Mouse (Mus musculus) embryo, embryonic 9.5 days (tissue): Measurements from ENCODE around the gene Muc20.

Source experiments
- DNase-seq: peaks from one replicate; pipeline ENCODE4 v3.0.0-alpha.2; 2017; ENCODE audit errors: extremely low spot score

The Muc20 gene

DNA sequence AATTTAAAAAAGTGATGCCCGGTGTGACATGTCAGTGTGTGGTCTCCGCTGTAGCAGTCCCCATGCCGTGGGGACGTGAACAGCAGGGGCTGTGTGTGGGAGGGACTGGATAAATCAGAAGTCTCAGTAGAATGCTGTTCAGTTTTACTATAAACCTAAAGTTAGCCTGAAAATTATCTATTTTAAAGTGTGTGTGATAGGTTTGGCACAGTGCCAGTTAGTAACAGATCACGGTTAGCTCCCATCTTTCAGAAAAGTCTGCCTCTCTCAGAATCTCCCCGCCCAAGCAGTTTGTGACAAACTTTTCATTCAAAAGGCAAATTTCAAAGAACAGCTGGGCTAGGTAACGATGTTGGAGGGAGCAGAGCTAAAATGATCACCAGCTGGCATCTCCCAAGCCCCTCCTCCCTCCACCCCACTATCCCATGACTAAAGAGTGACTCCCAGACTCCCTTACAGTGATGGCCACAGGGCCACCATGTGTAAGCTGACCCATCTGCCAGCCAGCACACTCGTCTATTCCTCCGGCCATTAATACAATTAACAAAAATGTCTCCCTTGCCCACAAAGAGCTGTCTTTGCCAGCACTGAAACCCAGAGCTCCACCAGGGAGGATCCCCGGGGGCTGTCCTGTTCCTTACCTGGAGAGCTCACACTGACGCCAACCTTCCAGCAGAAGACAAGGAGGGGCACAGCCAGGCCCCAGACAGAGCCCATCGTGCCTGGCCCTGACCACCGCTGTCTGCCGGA, 384 bp downstream of the Muc20 start:
- no peak for DNase-seq

DNA sequence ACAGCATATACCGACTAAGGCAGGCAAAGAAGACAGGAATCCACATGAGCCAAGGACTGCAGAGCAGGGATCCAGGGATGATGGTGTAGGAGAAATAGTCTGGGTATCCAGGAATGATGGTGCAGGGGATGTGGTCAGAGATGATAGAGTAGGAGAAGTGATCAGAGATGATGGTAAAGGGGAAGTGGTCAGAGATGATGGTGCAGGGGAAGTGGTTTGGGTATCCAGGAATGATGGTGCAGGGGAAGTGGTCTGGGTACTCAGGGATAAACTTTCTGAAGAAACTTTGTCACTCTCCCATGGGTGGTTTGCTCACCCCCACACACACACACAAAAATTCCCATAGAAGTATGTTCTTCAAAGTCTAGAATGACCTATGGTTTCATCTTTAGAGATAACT, 2.1 kb downstream of the Muc20 start:
- DNase-seq: no peak

DNA sequence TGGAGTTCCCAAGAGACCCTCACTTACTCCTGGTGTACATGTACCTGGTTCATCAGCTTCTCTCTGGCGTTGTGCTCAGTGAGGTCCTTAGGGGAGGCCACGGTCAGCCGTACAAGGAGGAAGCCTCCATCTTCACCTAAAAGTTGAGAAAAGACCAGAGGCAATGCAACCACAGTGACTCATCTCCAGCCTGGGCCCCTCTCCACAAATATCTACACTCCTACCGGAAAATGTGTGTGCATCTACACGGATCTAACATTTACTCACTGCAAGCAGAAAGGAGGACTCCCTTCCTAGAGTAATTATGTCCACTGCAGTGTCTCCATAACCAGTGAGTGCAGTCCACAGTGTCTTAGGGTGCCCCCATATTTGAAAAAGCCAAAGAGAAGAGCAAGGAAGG, 7.2 kb downstream of the Muc20 start:
- DNase-seq: no peak

DNA sequence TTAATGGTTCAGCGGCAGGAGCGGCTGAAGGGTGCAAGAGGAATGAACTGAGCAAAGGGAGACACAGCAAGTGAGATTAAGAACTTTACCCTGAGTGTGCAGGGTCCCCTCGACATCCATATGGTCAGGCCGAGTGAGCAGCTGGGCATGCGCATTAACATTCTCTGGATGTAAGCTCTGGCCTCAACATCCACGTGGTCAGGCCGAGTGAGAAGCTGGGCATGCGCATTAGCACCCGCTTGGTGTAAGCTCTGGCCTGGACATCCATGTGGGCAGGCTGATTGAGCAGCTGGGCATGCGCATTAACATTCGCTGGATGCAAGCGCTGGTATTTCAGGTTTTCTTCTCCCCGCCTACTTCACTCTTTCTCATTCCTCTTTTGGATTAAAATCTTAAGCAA, 12.4 kb downstream of the Muc20 start:
- DNase-seq: no peak

DNA sequence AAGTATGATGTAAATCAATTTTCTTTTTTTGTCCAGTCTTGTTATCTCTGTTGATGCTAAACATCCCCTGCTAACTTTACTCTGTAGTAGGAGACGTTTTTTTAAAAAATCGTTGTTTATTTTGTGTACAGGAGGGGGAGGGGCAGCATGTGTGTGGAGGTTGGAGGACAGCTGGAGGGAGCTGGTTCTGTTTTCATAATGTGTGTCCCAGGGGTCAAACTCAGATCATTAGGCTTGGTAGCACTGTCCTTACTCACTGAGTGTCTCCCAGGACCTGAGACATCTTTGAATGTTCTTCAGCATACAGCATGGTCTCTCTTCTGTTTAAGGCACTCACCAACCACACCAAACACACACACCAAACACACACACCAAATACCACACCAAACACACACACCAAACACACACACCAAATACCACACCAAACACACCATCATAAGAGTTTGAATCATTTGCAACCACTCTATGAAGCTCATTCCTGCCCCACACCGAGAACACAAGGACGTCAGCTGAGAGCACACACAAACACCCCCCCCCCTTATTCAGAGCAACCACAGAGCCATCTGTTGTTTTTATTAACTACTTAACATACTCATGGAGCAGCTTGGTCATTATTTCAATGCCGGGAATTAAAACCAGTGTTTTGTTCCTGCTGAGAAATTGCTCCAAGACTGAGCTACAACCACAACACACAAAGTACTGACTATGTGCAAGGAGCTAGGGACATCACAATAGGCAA, 13.7 kb downstream of the Muc20 start:
- DNase-seq: no peak

DNA sequence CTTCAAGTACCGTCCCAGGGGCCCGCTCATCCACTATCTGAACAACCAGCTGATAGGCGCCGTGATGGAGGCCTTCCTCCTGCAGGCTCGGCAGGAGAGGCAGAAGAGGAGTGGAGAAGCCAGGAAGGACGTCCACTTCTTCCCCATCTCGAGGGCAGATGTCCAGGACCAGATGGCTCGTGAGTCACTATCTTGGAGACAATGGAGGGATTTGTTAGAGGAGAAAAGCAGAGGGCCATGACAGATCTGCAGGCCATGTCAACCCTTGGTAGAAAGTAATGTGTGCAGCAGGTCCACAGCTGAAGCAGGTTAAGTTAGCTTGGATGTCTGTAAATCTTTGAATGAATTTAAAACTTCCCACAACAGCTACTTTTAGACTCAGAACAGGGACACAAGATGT, 18.3 kb downstream of the Muc20 start:
- no peak for DNase-seq

DNA sequence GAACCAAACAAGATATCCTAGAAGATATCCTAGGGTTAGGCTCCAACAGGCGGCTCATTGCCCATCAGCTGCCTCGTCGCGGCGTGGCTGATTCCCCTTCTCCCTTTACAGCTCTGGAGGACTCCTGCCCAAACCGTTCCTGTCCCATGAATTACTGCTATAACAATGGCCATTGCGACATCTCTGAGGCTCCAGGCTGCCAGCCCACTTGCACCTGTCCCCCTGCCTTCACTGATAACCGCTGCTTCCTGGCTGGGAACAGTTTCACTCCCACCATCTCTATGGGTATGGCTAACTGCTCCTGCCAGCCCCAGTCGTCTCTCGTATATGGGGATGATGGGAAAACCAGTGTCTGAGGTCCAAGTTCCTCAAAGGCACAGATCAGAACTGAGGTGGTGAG, 20.6 kb downstream of the Muc20 start:
- DNase-seq: no peak

DNA sequence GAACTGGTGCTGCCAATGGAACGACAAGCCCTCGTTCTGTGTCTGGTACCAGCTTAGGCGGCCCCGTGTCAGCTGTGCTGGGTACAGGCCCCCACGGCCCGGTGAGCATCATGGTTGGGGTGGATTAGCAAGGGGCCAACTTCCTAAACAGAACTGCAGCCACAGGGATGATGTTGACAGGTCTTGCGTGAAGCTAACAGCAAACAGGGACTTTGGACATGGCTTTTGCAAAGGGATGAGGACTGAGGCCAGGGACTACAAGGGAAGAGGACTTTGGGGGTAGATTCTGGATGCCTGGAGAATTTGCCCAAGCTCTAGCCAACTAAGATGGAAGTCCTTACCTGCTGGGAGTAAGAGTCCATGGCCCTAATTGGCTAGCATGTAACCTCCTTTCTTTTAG, 30.3 kb downstream of the Muc20 start:
- no peak for DNase-seq

DNA sequence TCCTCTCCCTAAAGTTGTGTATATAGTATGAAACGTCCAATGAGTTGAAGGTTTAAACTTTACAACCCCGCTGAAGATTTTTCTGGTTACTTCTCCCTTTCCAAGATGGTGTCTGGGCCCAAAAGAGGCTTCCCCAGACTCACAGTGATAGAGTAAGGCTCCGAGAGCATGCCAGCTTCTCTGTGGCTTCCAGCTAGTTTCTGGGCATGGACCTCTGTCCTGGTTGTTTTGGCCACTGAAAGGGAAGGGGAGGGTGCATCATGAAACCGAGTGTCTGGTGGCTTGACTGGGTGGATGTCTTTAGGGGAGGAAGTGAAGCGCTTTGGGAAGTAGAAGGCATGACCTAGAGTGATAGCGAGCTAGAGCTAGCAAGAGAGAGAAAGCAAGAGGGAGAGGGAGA, 32.3 kb downstream of the Muc20 start:
- DNase-seq: no peak

DNA sequence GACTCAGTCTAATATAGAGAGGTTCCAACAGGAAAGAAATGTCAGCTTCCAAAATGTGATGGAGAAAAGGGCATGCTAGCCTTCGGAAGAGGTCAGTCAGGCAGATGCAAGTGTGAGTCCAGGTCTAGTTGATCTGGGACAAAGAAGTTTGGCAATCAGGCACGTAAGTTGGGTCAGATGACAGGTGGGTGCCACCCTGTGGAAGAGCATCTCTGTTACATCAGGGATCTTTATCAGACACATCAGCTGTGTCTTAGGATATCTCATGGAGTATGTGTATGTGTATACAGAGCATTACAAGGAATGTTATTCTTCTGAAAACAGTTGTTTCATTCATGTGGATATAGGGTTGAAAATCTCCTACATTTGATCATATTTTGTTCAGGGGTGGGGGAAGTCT, 32.7 kb downstream of the Muc20 start:
- no peak for DNase-seq

DNA sequence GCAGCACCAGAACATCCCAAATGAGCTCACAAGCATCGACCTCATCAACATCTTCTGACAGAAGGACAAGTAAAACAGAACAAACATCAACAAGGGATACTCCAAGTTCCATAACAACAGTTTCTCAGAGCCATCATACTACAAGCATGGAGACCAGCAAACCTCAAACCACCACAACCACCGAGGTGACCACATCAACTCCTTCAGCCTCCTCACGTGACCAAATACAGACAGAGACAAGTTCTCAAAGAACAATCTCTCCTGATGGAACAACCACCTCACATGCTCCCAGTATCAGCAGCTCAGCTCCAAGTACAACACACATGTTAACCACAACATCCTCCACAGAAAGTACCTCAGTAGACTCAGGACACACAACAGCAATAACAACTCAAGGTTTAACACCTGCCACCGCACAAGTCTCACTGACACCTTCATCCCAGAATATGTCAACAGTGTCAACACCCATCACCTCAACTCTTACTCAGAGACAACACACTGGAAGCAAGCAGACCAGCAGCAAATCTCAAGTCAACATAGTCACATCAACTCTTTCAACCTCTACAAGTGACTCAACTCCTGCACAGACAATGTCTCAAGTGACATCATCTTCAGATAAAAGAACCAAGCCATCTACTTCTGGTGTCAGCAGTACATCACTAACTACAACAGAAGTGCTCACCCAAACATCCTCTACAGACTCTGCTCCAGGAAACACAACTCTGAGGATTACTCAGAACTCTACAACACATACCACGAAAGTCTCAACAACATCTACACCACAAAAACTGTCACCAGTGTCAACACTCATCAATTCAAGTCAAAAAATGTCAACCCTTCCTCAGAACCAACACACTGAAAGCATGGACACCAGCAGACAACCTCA, 46.8 kb downstream of the Muc20 start:
- DNase-seq: no peak

DNA sequence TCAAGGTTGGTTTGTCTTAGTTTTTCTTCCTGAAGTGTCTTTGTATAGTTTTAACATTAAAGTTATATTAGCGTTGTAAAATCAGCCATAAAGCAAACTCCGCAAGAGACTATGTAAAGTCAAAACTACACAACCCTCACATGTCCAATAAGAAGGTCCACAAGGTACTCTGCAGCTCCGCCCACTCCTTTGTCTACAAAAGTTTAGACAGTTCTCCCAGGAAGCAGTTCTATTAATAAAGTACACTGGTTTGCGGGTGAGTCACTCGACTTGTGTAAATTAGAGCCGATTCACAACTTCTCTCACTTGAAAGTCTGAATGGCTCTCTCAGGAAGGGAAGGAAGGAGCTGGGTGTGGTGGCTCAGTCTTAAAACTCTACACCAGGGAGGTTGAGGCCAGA, 51.4 kb downstream of the Muc20 start:
- DNase-seq: no peak

DNA sequence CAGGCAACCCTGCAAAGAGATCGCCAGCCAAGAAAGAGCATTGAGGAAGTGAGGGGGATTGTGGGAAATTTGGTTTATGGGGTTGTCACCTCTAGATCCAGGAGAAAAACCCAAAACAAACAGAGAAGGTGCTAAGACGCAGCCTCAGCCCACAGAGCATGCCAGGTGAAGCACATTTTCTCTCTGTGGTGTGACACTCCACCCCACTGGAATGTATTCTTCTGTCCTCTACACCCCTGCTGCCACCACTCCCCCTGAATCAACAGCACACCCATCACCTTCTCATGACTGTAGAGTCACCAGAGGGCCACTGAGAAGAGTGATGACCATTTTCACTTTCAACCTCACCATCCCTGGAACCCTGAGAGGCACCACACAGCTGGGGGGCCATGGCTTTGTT, 54.5 kb downstream of the Muc20 start:
- no peak for DNase-seq

DNA sequence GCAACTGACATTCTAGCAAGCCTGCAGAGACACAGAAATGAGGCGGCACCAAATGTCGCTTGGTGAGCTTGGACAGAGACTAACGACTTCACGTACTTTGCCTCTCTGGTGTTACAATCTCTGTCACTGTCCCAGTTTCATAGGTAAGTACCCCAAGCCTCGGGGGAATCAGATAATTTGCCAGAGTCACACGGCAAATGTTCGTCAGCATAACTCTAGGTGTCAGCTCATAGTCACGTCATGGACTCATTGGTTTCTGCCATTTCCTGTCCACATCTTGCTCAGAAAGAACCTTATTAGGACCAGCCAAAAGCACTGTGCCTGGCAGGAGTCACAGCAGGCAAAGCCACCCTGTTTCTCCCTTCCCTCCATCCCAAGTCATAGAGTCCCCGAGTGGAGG, 55.9 kb downstream of the Muc20 start:
- no peak for DNase-seq

DNA sequence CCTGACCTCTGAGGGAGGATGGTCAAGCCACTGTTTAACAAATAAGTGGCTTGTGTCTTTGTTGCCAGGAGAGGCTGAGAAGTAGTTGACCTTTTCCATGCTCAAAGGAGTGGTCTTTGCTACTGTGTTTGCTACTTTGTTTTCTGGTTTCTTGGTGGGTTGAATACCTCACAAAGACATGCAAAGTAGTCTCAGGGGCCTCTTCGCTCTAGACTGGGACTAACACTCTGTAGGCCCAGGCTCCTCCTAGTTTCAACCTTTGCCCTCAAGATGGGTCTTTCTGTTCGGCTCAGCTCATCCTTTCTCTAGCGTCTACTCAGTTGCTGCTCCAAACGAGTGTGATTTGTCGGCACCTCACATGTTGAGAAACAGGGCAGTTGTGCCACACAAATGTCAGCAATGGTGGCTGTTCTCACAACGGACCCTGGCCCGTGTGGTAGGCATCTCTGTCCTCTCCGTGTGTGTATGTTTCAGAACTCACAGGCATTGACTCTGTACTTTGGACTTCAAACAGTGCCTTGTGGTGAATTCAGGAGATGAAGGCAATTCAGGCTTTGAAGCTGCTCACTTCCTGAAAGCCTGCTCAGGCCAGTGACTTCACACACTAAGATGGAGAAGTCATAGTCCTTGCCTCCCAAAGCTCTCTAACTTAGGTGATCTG, 57.1 kb downstream of the Muc20 start:
- no peak for DNase-seq

DNA sequence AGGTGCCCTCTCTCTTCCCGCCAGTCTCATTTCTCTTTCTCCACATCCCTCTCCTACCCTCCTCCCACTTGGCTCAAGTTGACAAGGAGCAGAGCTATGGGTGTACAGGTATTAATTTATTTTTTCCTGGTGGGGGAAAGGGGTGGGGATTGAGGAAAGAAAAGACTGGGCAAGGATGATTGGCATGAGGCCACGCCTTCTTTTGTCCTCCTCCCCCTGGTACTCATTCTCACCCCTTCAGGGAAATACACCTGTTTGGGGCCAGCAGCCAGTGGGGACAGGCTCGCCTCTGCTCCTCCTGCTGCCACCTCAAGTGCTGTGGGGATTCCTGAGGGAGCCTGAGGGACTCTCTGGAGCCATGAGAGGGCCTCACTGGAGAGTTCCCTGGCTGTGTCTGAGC, 61.2 kb downstream of the Muc20 start:
- DNase-seq: no peak

DNA sequence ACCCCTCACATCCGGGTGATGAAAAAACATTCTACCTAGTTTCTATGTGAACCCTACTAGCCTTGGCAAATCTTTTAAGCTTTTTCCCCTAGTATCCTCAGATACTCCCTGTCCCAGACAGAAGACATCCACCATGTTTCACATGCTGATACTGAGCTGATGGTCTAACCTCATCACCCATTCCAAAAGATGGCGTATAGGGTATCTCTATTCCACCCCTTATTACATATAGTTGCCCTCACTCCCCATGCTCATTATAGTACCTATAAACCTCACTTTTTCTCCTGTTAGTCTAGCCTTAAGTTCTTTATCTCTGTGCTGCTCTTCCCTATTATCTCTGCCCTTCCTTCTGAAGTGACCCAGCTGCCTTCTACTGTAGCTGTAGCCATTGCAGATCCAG, 61.6 kb downstream of the Muc20 start, which contains the start of gene Muc4:
TSS of gene Muc4 (plus strand) at position 301 of the 400 bp plus-strand sequence.
- no peak for DNase-seq

DNA sequence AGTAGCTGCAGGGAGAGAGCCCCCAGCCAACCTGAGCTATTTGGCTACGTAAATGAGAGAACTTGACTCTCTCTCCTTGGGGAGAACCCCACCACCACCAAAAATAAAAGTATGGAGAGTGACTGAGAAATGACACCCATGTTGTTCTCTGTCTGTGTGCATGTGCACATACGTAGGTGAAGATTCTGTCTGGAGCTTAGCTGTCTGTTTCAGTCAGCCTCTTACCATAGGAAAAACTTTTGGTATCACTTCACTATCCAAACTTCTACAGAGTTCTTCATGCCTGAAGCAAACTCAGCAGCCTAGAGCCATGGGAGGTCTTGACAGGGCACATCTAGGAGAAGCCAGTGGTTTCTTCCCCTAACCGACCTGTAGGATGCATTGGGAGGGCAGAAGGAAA, 64.0 kb downstream of the Muc20 start:
- DNase-seq: no peak

DNA sequence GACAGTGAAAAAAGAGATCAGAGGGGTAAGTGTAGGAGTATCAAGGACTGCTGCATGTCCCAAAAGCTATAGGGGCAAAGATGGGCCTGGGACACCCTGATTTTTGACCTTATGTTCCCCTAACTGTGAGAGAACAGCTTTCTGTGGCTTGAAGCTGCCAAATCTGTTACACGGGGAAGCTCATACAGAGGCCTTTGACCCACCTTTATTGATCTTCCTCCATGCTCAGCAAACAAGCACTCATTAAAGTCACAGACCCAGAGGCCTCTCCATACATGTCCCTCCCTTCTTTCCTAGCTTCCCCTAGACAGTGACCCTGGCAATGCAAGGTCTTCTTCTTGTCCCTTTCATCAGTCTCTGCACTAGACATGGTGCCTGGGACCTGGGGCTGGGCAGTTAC, 68.5 kb downstream of the Muc20 start:
- no peak for DNase-seq

DNA sequence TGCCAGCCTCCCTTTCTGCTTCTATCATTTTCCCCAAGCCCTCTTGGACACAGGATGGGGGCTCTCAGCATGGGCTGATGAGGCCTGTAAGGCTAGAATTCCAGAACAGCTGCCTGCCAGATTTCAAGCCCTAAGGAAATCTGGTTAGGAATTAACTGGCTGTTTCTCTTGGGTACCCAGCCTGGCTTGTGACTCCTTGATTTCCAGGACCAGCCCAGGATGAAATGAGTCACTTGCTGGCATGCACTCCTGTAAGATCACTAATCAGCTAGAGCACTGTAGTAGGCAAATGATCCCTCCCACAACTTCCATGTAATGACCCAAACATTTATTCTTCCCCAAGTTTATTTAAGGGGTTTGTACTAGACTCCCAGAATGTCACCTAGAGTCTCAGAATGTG, 69.0 kb downstream of the Muc20 start:
- no peak for DNase-seq
